Mouse (Mus musculus) cortical plate, adult 2 months (tissue): ENCODE results near the gene Furin. TPM values are rescaled to one million over a fixed set of nuclear protein-coding genes. Genes with fewer than 3 reads are reported as not detected.

Experiments
- H3K27ac ChIP-seq: fragments of 200-500 bp; 2 replicates; pipeline ENCODE4 v1.5.1; 2012; ENCODE audit warnings: low read length, control low read depth, inconsistent platforms; ENCODE audit not compliant: insufficient read depth
- H3K4me1 ChIP-seq: fragments of 200-500 bp; 2 replicates; pipeline ENCODE4 v1.6.1; 2011; ENCODE audit warnings: low read length; ENCODE audit not compliant: control insufficient read depth, insufficient read depth
- H3K4me3 ChIP-seq: fragments of 200-500 bp; 2 replicates; pipeline ENCODE4 v1.5.1; 2011; ENCODE audit warnings: mild to moderate bottlenecking, low read length, control low read depth; ENCODE audit not compliant: insufficient read depth
- CTCF ChIP-seq: fragments of 200-500 bp; IDR thresholded peaks from 2 replicates; pipeline ENCODE4 v1.5.1; 2011; ENCODE audit warnings: mild to moderate bottlenecking, control low read depth, low read length; ENCODE audit not compliant: insufficient read depth; ENCODE audit errors: extremely low read depth
- POLR2A ChIP-seq: fragments of 200-500 bp; IDR thresholded peaks from 2 replicates; pipeline ENCODE4 v1.6.1; 2011; ENCODE audit warnings: mild to moderate bottlenecking, low read length, control low read depth; ENCODE audit not compliant: insufficient read depth; ENCODE audit errors: extremely low read depth
- polyA plus RNA-seq: library from polyadenylated mRNA; depleted of rRNA; stranded (reverse); fragments of >200 nt; gene quantifications from 2 replicates; pipeline ENCODE4 v1.2.3, GENCODE M21; 2012

Gene Furin
- polyA plus RNA-seq, 1 experiment = 19.9 TPM

- TF ChIP-seq POLR2A = no peak
- no peak overlapping the region for H3K27ac ChIP-seq
- peaks cover 5% of the 10 kb centered on the region; the same call in 1 of the 2 replicates for H3K4me1 ChIP-seq
- peak overlapping the region; percentile 53 for H3K4me3 ChIP-seq
Measured at GRCm38 (mm10) chr7:80369461-80369860, 35.8 kb downstream of the Furin start.

DNA sequence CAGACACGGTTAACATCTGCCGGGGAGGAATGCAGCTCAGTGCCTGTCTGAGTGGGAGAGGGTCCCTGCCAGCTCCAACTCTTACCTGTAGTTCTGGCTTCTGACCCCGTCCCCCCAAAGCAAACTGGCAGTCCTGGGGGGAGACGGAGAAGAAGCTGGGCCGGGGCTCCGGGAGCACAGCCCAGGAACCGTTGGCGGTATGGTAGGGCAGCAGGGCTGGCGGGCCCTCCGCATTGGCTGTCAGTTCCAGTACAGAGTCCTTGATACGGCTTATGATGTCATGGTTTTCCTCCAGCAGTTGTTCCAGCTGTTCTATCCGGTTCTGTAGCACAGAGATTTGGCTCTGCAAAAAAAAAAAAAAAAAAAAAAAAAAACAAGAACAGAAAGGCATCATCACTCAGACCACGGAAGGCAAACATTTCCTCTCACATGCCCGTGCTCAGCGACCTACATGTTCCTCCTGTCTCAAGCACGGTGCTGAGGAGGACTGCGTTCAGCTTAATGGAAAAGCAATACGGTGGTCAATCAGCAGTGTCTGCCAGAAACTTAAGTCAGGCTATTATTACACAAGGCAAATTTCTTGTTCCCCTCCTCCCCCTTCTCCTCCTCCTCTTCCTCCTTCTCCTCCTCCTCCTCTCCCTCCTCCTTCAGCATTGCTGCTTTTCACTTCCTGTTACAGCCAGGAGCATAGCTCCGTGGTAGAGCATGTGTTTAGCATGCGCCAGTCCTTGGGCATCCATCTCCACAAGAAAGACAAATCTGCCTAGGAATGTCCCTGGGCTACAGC lies 36.4 kb downstream of the Furin start:
- H3K4me1 ChIP-seq = peaks cover 5% of the 10 kb centered on the region; the same call in 1 of the 2 replicates
- H3K4me3 ChIP-seq = peak overlapping the region; percentile 10; the same call in 1 of the 2 replicates
- no peak overlapping the region for H3K27ac ChIP-seq
- no peak for TF ChIP-seq CTCF
- no peak for TF ChIP-seq POLR2A

DNA sequence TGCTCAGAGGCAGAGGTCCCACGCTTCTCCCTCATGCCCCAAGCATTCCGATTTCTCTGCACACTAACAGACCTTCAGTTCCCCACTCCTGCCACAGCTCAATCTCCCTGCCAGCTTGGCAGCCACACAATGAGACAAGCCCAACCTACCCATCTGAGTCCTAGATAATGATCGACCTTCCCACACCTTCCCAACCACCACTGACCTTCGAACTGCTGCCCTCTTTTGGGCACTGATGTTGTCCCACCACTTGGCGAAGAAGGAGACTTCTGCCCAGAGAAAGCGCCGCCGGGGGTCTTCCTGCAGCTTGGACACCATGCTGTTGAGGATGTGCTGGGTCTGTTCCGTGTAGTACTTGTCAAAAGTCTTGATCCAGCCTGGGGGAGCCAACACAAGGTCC lies 37.2 kb downstream of the Furin start:
- H3K4me1 ChIP-seq = peaks cover 5% of the 10 kb centered on the region; the same call in 1 of the 2 replicates
- H3K27ac ChIP-seq = no peak overlapping the region
- H3K4me3 ChIP-seq = no peak overlapping the region
- no peak for TF ChIP-seq CTCF
- no peak for TF ChIP-seq POLR2A

GRCm38 (mm10) chr7:80367232-80367631 lies 38.0 kb downstream of the Furin start:
- Histone ChIP-seq H3K4me1 (peaks cover 5% of the 10 kb centered on the region; the same call in 1 of the 2 replicates), H3K4me3 (no peak overlapping the region), H3K27ac (no peak overlapping the region)
- TF ChIP-seq CTCF = no peak
- no peak for TF ChIP-seq POLR2A

DNA sequence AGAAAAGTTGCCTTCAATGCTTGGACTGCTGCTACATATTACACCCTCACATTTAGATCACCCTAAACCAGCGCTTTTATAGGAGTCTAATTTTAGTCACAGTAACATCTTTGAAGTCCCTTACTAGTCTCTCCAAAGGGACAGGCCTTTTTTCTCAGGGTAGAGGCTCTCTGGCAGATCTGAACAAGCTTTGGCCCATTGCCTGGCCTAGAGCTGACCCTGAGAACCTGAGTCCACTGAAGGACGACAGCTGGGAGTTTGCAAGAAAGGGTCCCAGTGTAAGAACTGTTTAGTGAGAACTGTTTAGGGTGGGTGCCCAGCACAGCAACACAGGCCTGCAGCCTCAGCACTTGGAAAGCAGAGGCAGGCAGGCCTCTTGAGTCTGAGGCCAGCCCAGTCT lies 39.5 kb downstream of the Furin start:
- TF ChIP-seq POLR2A (no peak), CTCF (no peak)
- no peak overlapping the region for H3K27ac ChIP-seq
- H3K4me1 ChIP-seq = peaks cover 5% of the 10 kb centered on the region; the same call in 1 of the 2 replicates
- H3K4me3 ChIP-seq = no peak overlapping the region

DNA sequence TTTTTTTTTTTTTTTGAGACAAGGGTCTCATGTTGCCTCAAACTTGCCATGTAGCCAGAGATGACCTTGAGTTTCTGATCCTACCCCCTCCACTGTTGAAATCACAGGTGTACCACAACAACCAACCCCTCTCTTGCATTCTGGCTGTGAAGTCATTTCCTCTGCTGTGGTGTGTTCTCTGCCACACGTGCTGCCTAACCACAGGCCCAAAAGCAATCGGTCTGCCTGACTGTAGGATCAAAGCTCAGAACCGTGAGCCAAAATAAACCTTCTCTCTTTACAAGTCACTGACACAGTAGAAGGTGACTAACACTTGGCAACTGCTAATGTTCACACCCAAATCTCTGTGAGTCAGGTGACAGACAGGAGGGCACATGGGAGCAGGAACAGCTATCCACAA lies 44.8 kb downstream of the Furin start:
- no peaks in the 10 kb centered on the region for H3K4me1 ChIP-seq
- H3K27ac ChIP-seq = no peak overlapping the region
- TF ChIP-seq POLR2A (no peak), CTCF (no peak)
- no peak overlapping the region for H3K4me3 ChIP-seq

DNA sequence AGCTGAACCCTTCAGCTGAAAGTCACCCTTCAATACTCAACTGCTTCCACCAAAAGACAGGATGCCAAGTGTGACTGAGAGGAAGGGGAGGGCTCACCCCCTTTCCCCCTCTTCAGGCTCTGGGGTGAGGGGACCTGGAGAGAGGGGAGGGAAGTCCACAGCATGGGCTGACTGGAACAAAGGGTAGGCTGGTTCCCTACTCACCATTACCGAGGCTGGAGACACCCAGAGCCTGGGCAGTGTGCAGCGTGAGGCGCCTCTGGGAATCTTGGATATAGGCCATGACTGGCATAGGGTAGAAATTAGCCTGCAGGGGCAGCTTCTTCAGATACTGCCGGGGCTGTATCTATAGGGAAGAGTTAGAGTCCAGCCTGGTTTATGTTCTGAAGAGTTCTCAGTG lies 47.2 kb downstream of the Furin start:
- TF ChIP-seq CTCF (no peak), POLR2A (no peak)
- H3K4me3 ChIP-seq = no peak overlapping the region
- H3K27ac ChIP-seq = no peak overlapping the region
- no peaks in the 10 kb centered on the region for H3K4me1 ChIP-seq

DNA sequence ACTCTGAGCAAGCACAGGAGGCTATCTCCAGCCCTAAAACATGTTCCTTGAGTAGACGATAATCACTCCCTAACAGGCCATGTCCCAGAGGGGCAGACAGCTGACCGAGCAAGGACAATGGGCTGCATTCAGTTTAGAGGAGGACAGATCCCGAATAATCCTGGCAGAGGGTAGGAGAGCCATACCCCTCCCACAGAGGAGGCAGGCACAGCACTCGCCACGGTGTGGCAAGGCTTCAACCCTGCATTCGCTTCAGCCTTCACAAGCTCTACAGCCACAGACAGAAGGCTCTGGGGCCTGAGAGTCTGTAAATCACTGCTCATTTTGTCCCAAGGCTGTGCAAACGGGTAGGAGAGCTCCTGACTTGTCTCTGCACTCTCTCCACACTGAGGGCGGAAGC lies 48.1 kb downstream of the Furin start:
- H3K4me1 ChIP-seq = no peaks in the 10 kb centered on the region
- TF ChIP-seq POLR2A = peak; percentile 54; the same call in 1 of the 2 replicates
- no peak for TF ChIP-seq CTCF
- H3K27ac ChIP-seq = peak overlapping the region; percentile 86
- no peak overlapping the region for H3K4me3 ChIP-seq

- peak overlapping the region; percentile 86 for H3K27ac ChIP-seq
- no peaks in the 10 kb centered on the region for H3K4me1 ChIP-seq
- no peak overlapping the region for H3K4me3 ChIP-seq
- TF ChIP-seq CTCF = no peak
- no peak for TF ChIP-seq POLR2A
Measured at GRCm38 (mm10) chr7:80356351-80356750, 48.9 kb downstream of the Furin start.

DNA sequence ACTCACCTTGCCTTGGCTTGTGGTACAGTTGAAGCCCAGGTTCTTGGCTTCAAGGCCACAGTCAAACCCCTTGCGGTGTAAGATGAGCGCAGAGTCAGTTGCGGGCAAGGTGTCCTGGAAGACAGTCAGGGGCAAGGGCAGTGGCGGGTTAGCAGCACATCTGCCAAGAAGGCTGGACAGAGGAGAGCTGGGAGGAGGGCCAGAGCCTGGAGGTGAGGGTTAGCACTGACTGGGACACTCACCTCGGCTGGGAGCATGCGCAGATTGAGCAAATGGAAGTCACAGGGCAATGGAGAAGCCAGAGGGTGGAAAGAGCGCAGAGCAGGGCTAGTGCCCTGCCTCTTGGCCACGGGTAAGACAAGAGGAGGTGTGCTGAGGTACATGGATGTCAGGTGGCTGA lies 52.3 kb downstream of the Furin start:
- H3K4me1 ChIP-seq = no peaks in the 10 kb centered on the region
- H3K4me3 ChIP-seq = no peak overlapping the region
- TF ChIP-seq CTCF = no peak
- TF ChIP-seq POLR2A = no peak
- H3K27ac ChIP-seq = no peak overlapping the region
